ENCODE assay signal across 9 mouse cellular contexts in genomic region chr6:86747171-86747570, GRCm38 (mm10). TPM values are rescaled to one million over a fixed set of nuclear protein-coding genes. Genes with fewer than 3 reads are reported as not detected.
DNase-seq lines count a peak whose midpoint lies in the region; ATAC-seq and TF ChIP-seq lines count a peak whose summit lies in the region.
"Had no signal": no experiment of that assay in that cellular context is flagged by ENCODE, and none has a peak within 500 bp of the region (broad histone marks: within the 10 kb centered on the region; RNA-seq: fewer than 3 reads in every experiment).

No protein-coding gene starts in this region.

- H3K27ac ChIP-seq in hindbrain, embryonic 14.5 days, result no peak overlapping the region
- no peak overlapping the region for H3K27ac ChIP-seq in hindbrain, embryonic 13.5 days
- no peak overlapping the region for H3K27ac ChIP-seq in cortical plate, adult 2 months (ENCODE audit: insufficient read depth, low read length)
- H3K27ac ChIP-seq in neural tube, embryonic 11.5 days (ENCODE audit: low read depth, low read length), result no peak overlapping the region
- no peak overlapping the region for H3K27ac ChIP-seq in forebrain, embryonic 11.5 days (ENCODE audit: low read depth, low read length)
- H3K27ac ChIP-seq: embryonic facial prominence, embryonic 13.5 days had no signal

- no peaks in the 10 kb centered on the region for H3K9me3 ChIP-seq in hindbrain, embryonic 14.5 days (ENCODE audit: control insufficient read depth, low read length)
- H3K9me3 ChIP-seq in hindbrain, embryonic 13.5 days, result no peaks in the 10 kb centered on the region
- H3K9me3 ChIP-seq in neural tube, embryonic 11.5 days (ENCODE audit: control insufficient read depth, low read length), result no peaks in the 10 kb centered on the region
- H3K9me3 ChIP-seq in forebrain, embryonic 11.5 days (ENCODE audit: control insufficient read depth, low read length), result no peaks in the 10 kb centered on the region
- H3K9me3 ChIP-seq: embryonic facial prominence, embryonic 13.5 days had no signal

- H3K4me1 ChIP-seq in hindbrain, embryonic 14.5 days (replicated peaks; ENCODE audit: control insufficient read depth, insufficient read depth, low read length), result no peaks in the 10 kb centered on the region
- no peaks in the 10 kb centered on the region for H3K4me1 ChIP-seq in hindbrain, embryonic 13.5 days (replicated peaks)
- H3K4me1 ChIP-seq in cortical plate, adult 2 months (ENCODE audit: control insufficient read depth, insufficient read depth, low read length), result no peaks in the 10 kb centered on the region
- no peaks in the 10 kb centered on the region for H3K4me1 ChIP-seq in neural tube, embryonic 11.5 days (ENCODE audit: control insufficient read depth, insufficient read depth, low read length)
- H3K4me1 ChIP-seq in forebrain, embryonic 11.5 days (replicated peaks; ENCODE audit: control insufficient read depth, insufficient read depth, low read length), result no peaks in the 10 kb centered on the region
- H3K4me1 ChIP-seq: embryonic facial prominence, embryonic 13.5 days had no signal

- ATAC-seq in hindbrain, embryonic 14.5 days (ENCODE audit: low FRiP score), result no peak
- no peak for ATAC-seq in hindbrain, embryonic 13.5 days (ENCODE audit: low FRiP score)
- no peak for ATAC-seq in neural tube, embryonic 11.5 days (ENCODE audit: insufficient read depth, low FRiP score, low TSS enrichment)
- ATAC-seq in forebrain, embryonic 11.5 days (replicated peaks; ENCODE audit: low FRiP score), result no peak

- DNase-seq in hindbrain, embryonic 14.5 days (ENCODE audit: low spot score), result peak; percentile 82
- DNase-seq in B cell, adult 2 months, result peak; percentile 65 to 66
- peak; percentile 63 for DNase-seq in R1 (ENCODE audit: low read depth, low spot score)
- DNase-seq in kidney, postnatal 4 days, result peak; percentile 59 to 60
- peak; percentile 36 for DNase-seq in neural tube, embryonic 11.5 days (ENCODE audit: low spot score)
- DNase-seq in forebrain, embryonic 11.5 days (ENCODE audit: low spot score), result no peak

- no peak overlapping the region for H3K4me3 ChIP-seq in hindbrain, embryonic 14.5 days (replicated peaks; ENCODE audit: low read length)
- H3K4me3 ChIP-seq in hindbrain, embryonic 13.5 days, result no peak overlapping the region
- H3K4me3 ChIP-seq in cortical plate, adult 2 months (ENCODE audit: insufficient read depth, low read length), result no peak overlapping the region
- H3K4me3 ChIP-seq in neural tube, embryonic 11.5 days (ENCODE audit: low read depth, low read length), result no peak overlapping the region
- no peak overlapping the region for H3K4me3 ChIP-seq in forebrain, embryonic 11.5 days (ENCODE audit: low read depth, low read length)
- H3K4me3 ChIP-seq: embryonic facial prominence, embryonic 13.5 days had no signal

- no peak overlapping the region for H3K9ac ChIP-seq in hindbrain, embryonic 14.5 days
- no peak overlapping the region for H3K9ac ChIP-seq in hindbrain, embryonic 13.5 days
- no peak overlapping the region for H3K9ac ChIP-seq in neural tube, embryonic 11.5 days (ENCODE audit: low read length)
- no peak overlapping the region for H3K9ac ChIP-seq in forebrain, embryonic 11.5 days (ENCODE audit: low read length)
- H3K9ac ChIP-seq: embryonic facial prominence, embryonic 13.5 days had no signal

- no peak for TF ChIP-seq POLR2A in cortical plate, adult 2 months (IDR thresholded peaks at IDR 0.05; ENCODE audit: extremely low read depth, insufficient read depth, low read length)

- H3K4me2 ChIP-seq in hindbrain, embryonic 14.5 days (replicated peaks), result no peak overlapping the region
- no peak overlapping the region for H3K4me2 ChIP-seq in hindbrain, embryonic 13.5 days
- H3K4me2 ChIP-seq in neural tube, embryonic 11.5 days (ENCODE audit: low read depth), result no peak overlapping the region
- no peak overlapping the region for H3K4me2 ChIP-seq in forebrain, embryonic 11.5 days (ENCODE audit: low read depth, low read length, severe bottlenecking)
- H3K4me2 ChIP-seq: embryonic facial prominence, embryonic 13.5 days had no signal

- H3K27me3 ChIP-seq in hindbrain, embryonic 14.5 days (ENCODE audit: control insufficient read depth, insufficient read depth, low read length), result no peaks in the 10 kb centered on the region
- H3K27me3 ChIP-seq in hindbrain, embryonic 13.5 days, result no peaks in the 10 kb centered on the region
- H3K27me3 ChIP-seq in neural tube, embryonic 11.5 days (ENCODE audit: control insufficient read depth, insufficient read depth, low read length), result no peaks in the 10 kb centered on the region
- H3K27me3 ChIP-seq in forebrain, embryonic 11.5 days (ENCODE audit: control insufficient read depth, insufficient read depth, low read length), result no peaks in the 10 kb centered on the region
- H3K27me3 ChIP-seq: embryonic facial prominence, embryonic 13.5 days had no signal

- TF ChIP-seq CTCF in cortical plate, adult 2 months (IDR thresholded peaks at IDR 0.05; ENCODE audit: extremely low read depth, insufficient read depth, low read length), result peak; percentile 71

- H3K36me3 ChIP-seq in hindbrain, embryonic 14.5 days (replicated peaks; ENCODE audit: control insufficient read depth, insufficient read depth), result no peaks in the 10 kb centered on the region
- no peaks in the 10 kb centered on the region for H3K36me3 ChIP-seq in hindbrain, embryonic 13.5 days
- no peaks in the 10 kb centered on the region for H3K36me3 ChIP-seq in neural tube, embryonic 11.5 days (ENCODE audit: control insufficient read depth, insufficient read depth, low read length)
- H3K36me3 ChIP-seq in forebrain, embryonic 11.5 days (ENCODE audit: control insufficient read depth, insufficient read depth, low read length), result no peaks in the 10 kb centered on the region

RNA-seq across cellular contexts. Expression of gene Gmcl1, which starts 14.0 kb away (rescaled TPM):
- polyA plus RNA-seq in hindbrain, embryonic 14.5 days (2014; fragmentation: Nextera tagmentation; extraction: Ambion mirVana), result 40.8 and 44.8 TPM in 2 replicates
- polyA plus RNA-seq in hindbrain, embryonic 13.5 days (2015; fragmentation: Nextera tagmentation; extraction: Ambion mirVana), result 39.7 and 44.2 TPM in 2 replicates
- 27.9 and 28.6 TPM in 2 replicates for polyA plus RNA-seq in cortical plate, adult 2 months (2012; rRNA removed)
- polyA plus RNA-seq in neural tube, embryonic 11.5 days (2014; fragmentation: Nextera tagmentation; extraction: Ambion mirVana), result 52.9 and 56.1 TPM in 2 replicates
- 44.2 and 46.8 TPM in 2 replicates for polyA plus RNA-seq in forebrain, embryonic 11.5 days (2014; fragmentation: Nextera tagmentation; extraction: Ambion mirVana)

RNA-seq across cellular contexts. Expression of gene Anxa4, which starts 46.2 kb away (rescaled TPM):
- 5.2 and 5.7 TPM in 2 replicates for polyA plus RNA-seq in hindbrain, embryonic 14.5 days (2014; fragmentation: Nextera tagmentation; extraction: Ambion mirVana)
- 5.3 and 6.2 TPM in 2 replicates for polyA plus RNA-seq in hindbrain, embryonic 13.5 days (2015; fragmentation: Nextera tagmentation; extraction: Ambion mirVana)
- 7.0 and 7.1 TPM in 2 replicates for polyA plus RNA-seq in cortical plate, adult 2 months (2012; rRNA removed)
- polyA plus RNA-seq in neural tube, embryonic 11.5 days (2014; fragmentation: Nextera tagmentation; extraction: Ambion mirVana), result 6.2 and 6.9 TPM in 2 replicates
- polyA plus RNA-seq in forebrain, embryonic 11.5 days (2014; fragmentation: Nextera tagmentation; extraction: Ambion mirVana), result 5.7 and 6.1 TPM in 2 replicates
